Mouse (Mus musculus) embryonic facial prominence, embryonic 10.5 days (tissue): ENCODE measurements around the gene Yy2. TPM values are rescaled to one million over a fixed set of nuclear protein-coding genes. Genes with fewer than 3 reads are reported as not detected.

Experiments used
- DNase-seq: peaks from one replicate; pipeline ENCODE4 v3.0.0-alpha.2; 2017; ENCODE audit warnings: low spot score
- H3K27ac ChIP-seq: fragments of 300-500 bp; sonication (generic); replicated peaks from 2 replicates; pipeline ENCODE4 v1.5.1; 2016; ENCODE audit warnings: mild to moderate bottlenecking
- H3K27me3 ChIP-seq: fragments of 300-500 bp; sonication (generic); replicated peaks from 2 replicates; pipeline ENCODE4 v1.6.1; 2016; ENCODE audit warnings: low read depth, mild to moderate bottlenecking; ENCODE audit not compliant: poor library complexity, severe bottlenecking
- H3K36me3 ChIP-seq: fragments of 300-500 bp; sonication (generic); replicated peaks from 2 replicates; pipeline ENCODE4 v1.6.1; 2016; ENCODE audit warnings: mild to moderate bottlenecking, moderate library complexity
- H3K4me1 ChIP-seq: fragments of 300-500 bp; sonication (generic); 2 replicates; pipeline ENCODE4 v1.6.1; 2016
- H3K4me3 ChIP-seq: fragments of 300-500 bp; sonication (generic); 2 replicates; pipeline ENCODE4 v1.5.1; 2016; ENCODE audit warnings: mild to moderate bottlenecking, moderate library complexity
- H3K9me3 ChIP-seq: fragments of 300-500 bp; sonication (generic); 2 replicates; pipeline ENCODE4 v1.6.1; 2016; ENCODE audit warnings: mild to moderate bottlenecking
- WGBS: fragments of 180-500 bp; shearing (Covaris S2); methylation state at CpG from one replicate; pipeline ENCODE4 v1.1.7; 2016; 5-methylcytosine and 5-hydroxymethylcytosine counted together
- polyA plus RNA-seq: library from polyadenylated mRNA; unstranded; fragments of >200 nt; fragmentation: Nextera tagmentation; extraction: Ambion mirVana; gene quantifications from 2 replicates; pipeline ENCODE4 v1.2.1, GENCODE M21; 2016

The Yy2 gene
- polyA plus RNA-seq, 1 experiment from 2014 or later = 5.8 TPM

DNA sequence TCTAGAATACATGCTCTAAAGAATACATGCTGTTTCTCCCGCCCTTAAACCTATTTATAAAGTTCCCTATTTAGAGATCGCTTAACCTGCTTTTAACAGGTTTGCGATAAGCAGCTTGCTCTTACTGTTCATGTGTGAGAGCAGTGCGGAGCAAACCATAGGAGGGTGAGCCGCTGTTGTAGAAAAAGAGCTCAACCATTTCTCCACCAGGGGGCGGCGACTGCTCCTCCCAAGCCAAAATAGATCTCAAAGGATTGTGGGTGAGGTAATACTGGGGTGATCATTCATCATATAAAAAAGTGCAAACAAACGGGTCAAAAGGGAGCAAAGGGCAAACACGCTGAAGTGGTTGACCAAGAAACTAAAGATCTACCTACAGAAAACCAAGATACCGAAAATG is 5.0 kb downstream of the Yy2 start:
- no peak overlapping the region for H3K4me3 ChIP-seq
- H3K36me3 ChIP-seq = peaks cover 16% of the 10 kb centered on the region
- no peaks in the 10 kb centered on the region for H3K9me3 ChIP-seq
- no peaks in the 10 kb centered on the region for H3K4me1 ChIP-seq
- no peak overlapping the region for H3K27ac ChIP-seq
- H3K27me3 ChIP-seq = no peaks in the 10 kb centered on the region
- DNase-seq = no peak
- 84% methylated on average over 10 of the region's 10 CpGs for WGBS

DNA sequence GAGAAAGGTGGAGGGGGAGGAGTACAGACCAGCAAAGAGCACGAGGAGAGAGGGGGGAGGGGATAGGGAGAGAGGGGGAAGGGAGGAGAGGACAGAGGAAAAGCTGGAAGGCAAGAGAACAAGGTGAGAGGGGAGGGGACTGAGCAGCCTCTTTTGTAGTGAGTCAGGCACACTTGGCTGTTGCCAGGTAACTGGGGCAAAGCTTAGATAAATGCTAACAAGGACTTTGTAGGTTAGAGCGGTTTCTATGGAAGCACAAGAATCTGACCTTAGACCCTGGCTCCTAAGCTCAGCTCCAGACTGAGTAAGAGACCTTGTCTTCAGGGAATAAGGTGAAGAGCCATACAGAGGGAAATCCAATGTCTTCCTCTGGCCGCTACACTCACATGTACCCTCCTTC is 21.7 kb downstream of the Yy2 start:
- WGBS = 24% methylated on average over 3 of the region's 3 CpGs
- DNase-seq = peak; percentile 24

More for the DNA sequence above, 21.7 kb downstream of the Yy2 start:
- no peaks in the 10 kb centered on the region for H3K27me3 ChIP-seq
- peaks cover 3% of the 10 kb centered on the region; the same call in 1 of the 2 replicates for H3K36me3 ChIP-seq
- H3K27ac ChIP-seq = no peak overlapping the region
- H3K9me3 ChIP-seq = no peaks in the 10 kb centered on the region
- no peak overlapping the region for H3K4me3 ChIP-seq
- H3K4me1 ChIP-seq = 0 out of 2 replicates have a peak, but pooled peaks cover 5% of the 10 kb centered on the region

Other genes starting within 250 kb of the Yy2 start
- 0.21 and 0.24 TPM in 2 replicates for gene Phex, start 153.7 kb downstream of the Yy2 start, polyA plus RNA-seq
- 91.8 and 92.7 TPM in 2 replicates for gene Sms, start 76.7 kb downstream of the Yy2 start, polyA plus RNA-seq
- gene Mbtps2, start 29.7 kb upstream of the Yy2 start, polyA plus RNA-seq = 27.8 and 28.6 TPM in 2 replicates
- gene Smpx, start 129.9 kb upstream of the Yy2 start, polyA plus RNA-seq = 0.33 and 0.47 TPM in 2 replicates
- gene Klhl34, start 249.4 kb upstream of the Yy2 start, polyA plus RNA-seq = 2.4 and 2.6 TPM in 2 replicates